24 mouse cellular contexts compared by ENCODE assay signal in the genomic region with DNA sequence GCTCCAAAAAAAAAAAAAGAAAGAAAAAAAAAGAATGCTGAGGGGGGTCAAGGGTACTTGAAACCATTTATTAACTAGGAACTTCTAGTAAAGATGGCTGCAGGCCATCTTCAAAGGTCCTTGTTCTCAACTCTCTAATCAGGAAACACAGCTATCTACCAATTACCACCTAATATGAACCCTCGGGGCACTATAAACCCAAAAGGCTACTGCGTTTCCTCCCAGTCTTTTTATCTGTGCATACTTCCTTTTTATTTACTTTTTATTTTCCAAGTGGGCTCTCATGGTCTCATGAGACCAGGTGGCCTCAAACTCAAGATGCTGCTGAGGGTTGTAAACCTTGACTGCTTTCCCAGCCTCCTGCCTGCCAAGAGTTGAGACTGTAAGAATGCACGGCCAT. TPM values are rescaled to one million over a fixed set of nuclear protein-coding genes. Genes with fewer than 3 reads are reported as not detected.
A peak's percentile ranks its signal among the peaks of the same experiment; 100 is the strongest.
DNase-seq lines count a peak whose midpoint lies in the region; ATAC-seq and TF ChIP-seq lines count a peak whose summit lies in the region.
"Had no signal": no experiment of that assay in that cellular context is flagged by ENCODE, and none has a peak within 500 bp of the region (broad histone marks: within the 10 kb centered on the region; RNA-seq: fewer than 3 reads in every experiment).

No protein-coding gene starts in this region.

- H3K4me2 ChIP-seq in lung, embryonic 15.5 days, result no peak overlapping the region
- no peak overlapping the region for H3K4me2 ChIP-seq in liver, embryonic 13.5 days
- no peak overlapping the region for H3K4me2 ChIP-seq in lung, embryonic 16.5 days (ENCODE audit: low read depth, low read length)
- no peak overlapping the region for H3K4me2 ChIP-seq in hindbrain, postnatal 0 days (ENCODE audit: low read depth, low read length)
- H3K4me2 ChIP-seq: heart, embryonic 13.5 days; hindbrain, embryonic 15.5 days; kidney, embryonic 15.5 days; limb, embryonic 15.5 days had no signal

- 0 out of 2 replicates have a peak, but pooled peaks have one; percentile 12 for ATAC-seq in lung, embryonic 15.5 days (ENCODE audit: borderline replicate concordance, extremely low read depth, low FRiP score, low TSS enrichment)
- no peak for ATAC-seq in liver, embryonic 13.5 days (ENCODE audit: low read depth)
- peak; percentile 46 for ATAC-seq in lung, embryonic 16.5 days (ENCODE audit: low read depth)
- no peak for ATAC-seq in hindbrain, postnatal 0 days
- no peak for ATAC-seq in inflammation-experienced regulatory T-cells, adult 6 months
- ATAC-seq: forebrain, embryonic 16.5 days had no signal

- WGBS in lung, embryonic 15.5 days, result 36% methylated on average over 3 of the region's 3 CpGs
- 47% methylated on average over 3 of the region's 3 CpGs for WGBS in lung, adult 2 months
- WGBS in liver, embryonic 13.5 days (ENCODE audit: insufficient replicate concordance), result 48% methylated on average over 3 of the region's 3 CpGs
- WGBS in lung, embryonic 16.5 days, result 35% methylated on average over 3 of the region's 3 CpGs
- WGBS in hindbrain, postnatal 0 days, result 86% methylated on average over 3 of the region's 3 CpGs

- H3K27ac ChIP-seq in lung, embryonic 15.5 days, result no peak overlapping the region
- H3K27ac ChIP-seq in liver, embryonic 13.5 days, result peak overlapping the region; percentile 98
- no peak overlapping the region for H3K27ac ChIP-seq in lung, embryonic 16.5 days (ENCODE audit: low read length)
- H3K27ac ChIP-seq in hindbrain, postnatal 0 days, result no peak overlapping the region
- H3K27ac ChIP-seq: heart, embryonic 13.5 days; hindbrain, embryonic 10.5 days; hindbrain, embryonic 15.5 days; kidney, embryonic 15.5 days; limb, embryonic 10.5 days; limb, embryonic 15.5 days had no signal

- H3K4me1 ChIP-seq in lung, embryonic 15.5 days, result peaks cover 5% of the 10 kb centered on the region
- no peaks in the 10 kb centered on the region for H3K4me1 ChIP-seq in lung, adult 2 months (ENCODE audit: control insufficient read depth, insufficient read depth, low read length)
- H3K4me1 ChIP-seq in liver, embryonic 13.5 days (replicated peaks), result peaks cover 77% of the 10 kb centered on the region
- H3K4me1 ChIP-seq in lung, embryonic 16.5 days (replicated peaks; ENCODE audit: control insufficient read depth, insufficient read depth, low read length), result peaks cover 2% of the 10 kb centered on the region
- peaks cover 2% of the 10 kb centered on the region; the same call in 1 of the 2 replicates for H3K4me1 ChIP-seq in hindbrain, postnatal 0 days (ENCODE audit: insufficient read depth, low read length)

- no peaks in the 10 kb centered on the region for H3K9me3 ChIP-seq in lung, embryonic 15.5 days
- no peaks in the 10 kb centered on the region for H3K9me3 ChIP-seq in liver, embryonic 13.5 days (replicated peaks)
- no peaks in the 10 kb centered on the region for H3K9me3 ChIP-seq in lung, embryonic 16.5 days (ENCODE audit: control insufficient read depth, low read length)
- no peaks in the 10 kb centered on the region for H3K9me3 ChIP-seq in hindbrain, postnatal 0 days (ENCODE audit: low read length)
- H3K9me3 ChIP-seq: heart, embryonic 13.5 days; hindbrain, embryonic 10.5 days; hindbrain, embryonic 15.5 days; kidney, embryonic 15.5 days; limb, embryonic 10.5 days; limb, embryonic 15.5 days had no signal

- no peak for TF ChIP-seq CTCF in lung, adult 2 months (IDR thresholded peaks at IDR 0.05; ENCODE audit: insufficient read depth, low read length)
- no peak for TF ChIP-seq CTCF in hindbrain, postnatal 0 days (IDR thresholded peaks at IDR 0.05; ENCODE audit: low read depth)

- no peak overlapping the region for H3K4me3 ChIP-seq in lung, embryonic 15.5 days
- H3K4me3 ChIP-seq in lung, adult 2 months (replicated peaks; ENCODE audit: extremely low read depth, low read depth, low read length), result no peak overlapping the region
- no peak overlapping the region for H3K4me3 ChIP-seq in liver, embryonic 13.5 days (replicated peaks)
- H3K4me3 ChIP-seq in lung, embryonic 16.5 days (ENCODE audit: low read length), result no peak overlapping the region
- no peak overlapping the region for H3K4me3 ChIP-seq in hindbrain, postnatal 0 days (ENCODE audit: low read length)
- H3K4me3 ChIP-seq: heart, embryonic 13.5 days; hindbrain, embryonic 10.5 days; hindbrain, embryonic 15.5 days; kidney, embryonic 15.5 days; limb, embryonic 10.5 days; limb, embryonic 15.5 days had no signal

- TF ChIP-seq POLR2A in lung, adult 2 months (IDR thresholded peaks at IDR 0.05; ENCODE audit: borderline replicate concordance, extremely low read depth, low read depth, low read length), result no peak

- H3K36me3 ChIP-seq in lung, embryonic 15.5 days, result no peaks in the 10 kb centered on the region
- H3K36me3 ChIP-seq in liver, embryonic 13.5 days, result no peaks in the 10 kb centered on the region
- H3K36me3 ChIP-seq in lung, embryonic 16.5 days (ENCODE audit: control insufficient read depth, insufficient read depth, low read length), result no peaks in the 10 kb centered on the region
- no peaks in the 10 kb centered on the region for H3K36me3 ChIP-seq in hindbrain, postnatal 0 days (ENCODE audit: insufficient read depth, low read length)
- H3K36me3 ChIP-seq: heart, embryonic 13.5 days; hindbrain, embryonic 10.5 days; hindbrain, embryonic 15.5 days; kidney, embryonic 15.5 days; limb, embryonic 10.5 days; limb, embryonic 15.5 days had no signal

- no peak for DNase-seq in lung, adult 2 months
- no peak for DNase-seq in liver, embryonic 13.5 days
- DNase-seq in MN1 (ENCODE audit: low spot score), result no peak
- no peak for DNase-seq in hindbrain, postnatal 0 days (ENCODE audit: low spot score)
- DNase-seq: adrenal gland, postnatal 25 days; B cell, adult 2 months; cerebellum, adult 11-12 months; cerebellum, adult 9-11 months; heart, postnatal 10 days; kidney, adult 18-20 months; kidney, postnatal 25 days; midbrain, embryonic 14.5 days; thymus, adult 2 months; thymus, postnatal 4 days had no signal

- H3K9ac ChIP-seq in lung, embryonic 15.5 days, result no peak overlapping the region
- H3K9ac ChIP-seq in liver, embryonic 13.5 days, result peak overlapping the region; percentile 60
- H3K9ac ChIP-seq in lung, embryonic 16.5 days (ENCODE audit: low read length), result no peak overlapping the region
- H3K9ac ChIP-seq in hindbrain, postnatal 0 days (replicated peaks; ENCODE audit: low read length), result no peak overlapping the region
- H3K9ac ChIP-seq: heart, embryonic 13.5 days; hindbrain, embryonic 15.5 days; kidney, embryonic 15.5 days; limb, embryonic 15.5 days had no signal

- peaks cover 22% of the 10 kb centered on the region for H3K27me3 ChIP-seq in lung, embryonic 15.5 days
- H3K27me3 ChIP-seq in liver, embryonic 13.5 days, result no peaks in the 10 kb centered on the region; the same call in 1 of the 2 replicates
- peaks cover 7% of the 10 kb centered on the region; the same call in 1 of the 2 replicates for H3K27me3 ChIP-seq in lung, embryonic 16.5 days (ENCODE audit: control insufficient read depth, insufficient read depth, low read depth, low read length)
- no peaks in the 10 kb centered on the region for H3K27me3 ChIP-seq in hindbrain, postnatal 0 days (ENCODE audit: insufficient read depth, low read length)
- H3K27me3 ChIP-seq: heart, embryonic 13.5 days; hindbrain, embryonic 15.5 days; kidney, embryonic 15.5 days; limb, embryonic 15.5 days had no signal

RNA-seq across cellular contexts. Expression of a gene that starts 4.4 kb away (rescaled TPM):
- 5.1 and 6.8 TPM in 2 replicates for polyA plus RNA-seq in lung, embryonic 15.5 days (2015; fragmentation: Nextera tagmentation; extraction: Ambion mirVana)
- polyA plus RNA-seq in lung, adult 2 months (2012; rRNA removed), result 11.3 and 20.7 TPM in 2 replicates
- 75.1 and 80.8 TPM in 2 replicates for polyA plus RNA-seq in liver, embryonic 13.5 days (2015; fragmentation: Nextera tagmentation; extraction: Ambion mirVana)
- polyA plus RNA-seq in lung, embryonic 16.5 days (2015; fragmentation: Nextera tagmentation; extraction: Ambion mirVana), result 5.0 and 7.8 TPM in 2 replicates
- 3.9 and 4.1 TPM in 2 replicates for total RNA-seq in hindbrain, postnatal 0 days (2014; rRNA removed)
- polyA plus RNA-seq in hindbrain, postnatal 0 days (2015; fragmentation: Nextera tagmentation; extraction: Ambion mirVana), result 3.4 and 3.6 TPM in 2 replicates
- polyA plus RNA-seq in inflammation-experienced regulatory T-cells, adult 6 months (2017; shearing (Covaris generic)), result 1 to 10 TPM in 2 of 3 experiments, under 1 TPM in 1; 0.45 to 5.5 (median 3.1) TPM

Comparison
In these comparisons a context has a peak if more than half of its experiments do, and no peak if none do; other contexts are left out.
1. ATAC-seq: peak in lung, embryonic 15.5 days (single experiment) and lung, embryonic 16.5 days (single experiment); none in liver, embryonic 13.5 days (single experiment), hindbrain, postnatal 0 days (single experiment) and inflammation-experienced regulatory T-cells, adult 6 months (single experiment).